Mouse (Mus musculus): ENCODE results near the gene Grk6. TPM values are rescaled to one million over a fixed set of nuclear protein-coding genes. Genes with fewer than 3 reads are reported as not detected.

Gene Grk6
- polyA plus RNA-seq, 2 experiments, result 22.6 to 26.1 TPM

GRCm38 (mm10) chr13:55418004-55418403, 26.9 kb upstream of the Grk6 start:
- 11% methylated on average over 12 of the region's 12 CpGs for WGBS (ENCODE audit: insufficient replicate concordance)
- peak; percentile 62; the same call in 1 of the 2 replicates for ATAC-seq (ENCODE audit: insufficient read depth)

GRCm38 (mm10) chr13:55419142-55419541, 25.7 kb upstream of the Grk6 start:
- Histone ChIP-seq H3K4me3 (ENCODE audit: insufficient read depth in 1 of 2, low read depth in 2 of 2, low read length in 2 of 2) (no peak overlapping the region), H3K4me1 (replicated peaks; ENCODE audit: control insufficient read depth in 2 of 2, insufficient read depth in 2 of 2, low read length in 1 of 2) (no peaks in the 10 kb centered on the region), H3K27ac (no peak overlapping the region), H3K9me3 (ENCODE audit: control insufficient read depth, low read length) (no peaks in the 10 kb centered on the region), H3K27me3 (ENCODE audit: control insufficient read depth, insufficient read depth, low read length) (peaks cover 49% of the 10 kb centered on the region), H3K36me3 (replicated peaks; ENCODE audit: control insufficient read depth, insufficient read depth, low read depth) (no peaks in the 10 kb centered on the region), H3K9ac (replicated peaks) (no peak overlapping the region), H3K4me2 (ENCODE audit: low read depth) (no peak overlapping the region)
- no peak for DNase-seq (ENCODE audit: low read depth in 3 of 3, low spot score in 3 of 3)
- ATAC-seq (ENCODE audit: insufficient read depth), result no peak
- 59% methylated on average over 5 of the region's 5 CpGs for WGBS (ENCODE audit: insufficient replicate concordance)
- TF ChIP-seq EP300 (IDR thresholded peaks at IDR 0.05; ENCODE audit: low read depth) (no peak), CTCF (IDR thresholded peaks at IDR 0.05; ENCODE audit: low read depth) (no peak)

More at GRCm38 (mm10) chr13:55418004-55418403, 26.9 kb upstream of the Grk6 start:
- H3K4me2 ChIP-seq (ENCODE audit: low read depth), result no peak overlapping the region
- H3K9ac ChIP-seq (replicated peaks), result no peak overlapping the region
- peak; percentile 38 to 49 (median 48) for DNase-seq (ENCODE audit: low read depth in 3 of 3, low spot score in 3 of 3)
- no peaks in the 10 kb centered on the region for H3K4me1 ChIP-seq (replicated peaks; ENCODE audit: control insufficient read depth in 2 of 2, insufficient read depth in 2 of 2, low read length in 1 of 2)
- no peak overlapping the region for H3K4me3 ChIP-seq (ENCODE audit: insufficient read depth in 1 of 2, low read depth in 2 of 2, low read length in 2 of 2)
- no peaks in the 10 kb centered on the region for H3K9me3 ChIP-seq (ENCODE audit: control insufficient read depth, low read length)
- H3K27me3 ChIP-seq (ENCODE audit: control insufficient read depth, insufficient read depth, low read length), result peaks cover 49% of the 10 kb centered on the region
- H3K27ac ChIP-seq, result no peak overlapping the region
- H3K36me3 ChIP-seq (replicated peaks; ENCODE audit: control insufficient read depth, insufficient read depth, low read depth), result no peaks in the 10 kb centered on the region
- TF ChIP-seq CTCF (IDR thresholded peaks at IDR 0.05; ENCODE audit: low read depth) (peak; percentile 95), EP300 (IDR thresholded peaks at IDR 0.05; ENCODE audit: low read depth) (no peak)

GRCm38 (mm10) chr13:55420018-55420932, 24.6 kb upstream of the Grk6 start:
- Histone ChIP-seq H3K4me3 (ENCODE audit: insufficient read depth in 1 of 2, low read depth in 2 of 2, low read length in 2 of 2) (no peak overlapping the region), H3K4me1 (replicated peaks; ENCODE audit: control insufficient read depth in 2 of 2, insufficient read depth in 2 of 2, low read length in 1 of 2) (no peaks in the 10 kb centered on the region), H3K27ac (no peak overlapping the region), H3K9ac (replicated peaks) (no peak overlapping the region), H3K9me3 (ENCODE audit: control insufficient read depth, low read length) (no peaks in the 10 kb centered on the region), H3K27me3 (ENCODE audit: control insufficient read depth, insufficient read depth, low read length) (peaks cover 43% of the 10 kb centered on the region), H3K4me2 (ENCODE audit: low read depth) (no peak overlapping the region), H3K36me3 (replicated peaks; ENCODE audit: control insufficient read depth, insufficient read depth, low read depth) (no peaks in the 10 kb centered on the region)
- DNase-seq (ENCODE audit: low read depth in 3 of 3, low spot score in 3 of 3), result no peak
- TF ChIP-seq CTCF (IDR thresholded peaks at IDR 0.05; ENCODE audit: low read depth) (no peak), EP300 (IDR thresholded peaks at IDR 0.05; ENCODE audit: low read depth) (no peak)
- ATAC-seq (ENCODE audit: insufficient read depth), result no peak
- WGBS (ENCODE audit: insufficient replicate concordance), result 21% methylated on average over 51 of the region's 51 CpGs

- H3K4me1 ChIP-seq (replicated peaks; ENCODE audit: control insufficient read depth in 2 of 2, insufficient read depth in 2 of 2, low read length in 1 of 2), result no peaks in the 10 kb centered on the region
- H3K27ac ChIP-seq, result no peak overlapping the region
- peaks cover 43% of the 10 kb centered on the region for H3K27me3 ChIP-seq (ENCODE audit: control insufficient read depth, insufficient read depth, low read length)
- H3K9me3 ChIP-seq (ENCODE audit: control insufficient read depth, low read length), result no peaks in the 10 kb centered on the region
- 8% methylated on average over 35 of the region's 35 CpGs for WGBS (ENCODE audit: insufficient replicate concordance)
- TF ChIP-seq CTCF (IDR thresholded peaks at IDR 0.05; ENCODE audit: low read depth) (peak; percentile 79), EP300 (IDR thresholded peaks at IDR 0.05; ENCODE audit: low read depth) (no peak)
- no peak overlapping the region for H3K4me3 ChIP-seq (ENCODE audit: insufficient read depth in 1 of 2, low read depth in 2 of 2, low read length in 2 of 2)
- DNase-seq (ENCODE audit: low read depth in 3 of 3, low spot score in 3 of 3), result no peak
- H3K4me2 ChIP-seq (ENCODE audit: low read depth), result no peak overlapping the region
- H3K36me3 ChIP-seq (replicated peaks; ENCODE audit: control insufficient read depth, insufficient read depth, low read depth), result no peaks in the 10 kb centered on the region
- no peak overlapping the region for H3K9ac ChIP-seq (replicated peaks)
- ATAC-seq (ENCODE audit: insufficient read depth), result no peak
These were observed 23.7 kb upstream of the Grk6 start for GRCm38 (mm10) chr13:55420933-55421800.

All from liver, embryonic 14.5 days (tissue).